Mouse (Mus musculus): ENCODE results near the gene Snap29.

The Snap29 gene

DNA sequence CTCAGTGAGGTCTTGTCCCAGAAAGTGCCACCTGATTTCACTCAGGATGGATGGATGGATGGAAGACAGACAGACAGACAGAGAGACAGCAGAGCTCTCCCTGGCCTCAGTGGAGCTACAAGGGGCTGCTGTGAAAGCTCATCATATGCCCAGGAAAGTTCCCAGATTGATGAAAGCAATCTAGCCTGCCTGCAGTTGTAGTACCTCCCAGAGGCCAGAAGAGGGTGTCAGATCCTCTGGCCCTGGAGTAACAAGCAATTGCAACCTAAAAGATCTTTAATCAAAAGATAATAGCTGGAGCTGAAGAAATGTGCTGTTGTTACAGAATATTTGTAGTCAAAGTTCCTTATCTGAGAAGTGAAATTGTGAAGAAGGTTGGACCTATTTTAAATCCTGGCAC is 68.3 kb downstream of the Snap29 start:
- DNase-seq (ENCODE audit: low spot score in 2 of 2): peak in 1 of 2 experiments; percentile 14

DNA sequence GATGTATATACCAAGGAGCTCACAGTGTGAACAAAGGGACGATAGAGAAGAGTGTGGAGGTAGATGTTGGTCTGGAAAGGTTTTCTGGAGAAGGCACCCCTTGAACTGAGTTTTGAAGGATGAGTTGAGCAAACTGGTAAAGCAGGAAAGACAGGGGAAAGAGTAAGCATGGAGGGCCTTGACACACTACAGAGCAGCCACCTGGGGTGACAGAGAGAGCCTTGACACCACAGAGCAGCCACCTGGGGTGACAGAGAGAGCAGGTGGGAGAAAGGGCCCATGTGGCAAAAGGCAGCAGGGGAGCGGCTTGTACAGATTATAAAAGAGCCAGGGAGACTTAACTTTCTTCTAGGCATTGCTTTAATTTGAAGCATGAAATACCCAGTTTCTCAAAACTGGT is 69.0 kb downstream of the Snap29 start:
- no peak for DNase-seq (ENCODE audit: low spot score in 2 of 2)

DNA sequence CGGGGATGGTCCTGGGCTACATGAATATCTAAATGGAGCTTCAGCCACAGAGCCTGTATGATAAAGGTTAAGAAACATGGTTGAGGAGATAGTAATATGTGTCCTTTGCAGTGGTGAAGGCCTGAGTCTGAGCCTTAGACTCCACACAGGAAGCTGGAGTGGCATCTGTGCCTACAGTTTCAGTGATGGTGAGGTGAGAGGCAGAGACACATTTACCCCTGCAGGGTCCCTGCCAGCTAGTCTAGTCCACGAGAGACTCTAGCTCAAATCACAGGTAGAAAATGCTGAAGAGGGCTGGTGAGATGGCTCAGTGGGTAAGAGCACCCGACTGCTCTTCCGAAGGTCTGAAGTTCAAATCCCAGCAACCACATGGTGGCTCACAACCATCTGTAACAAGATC is 69.5 kb downstream of the Snap29 start:
- no peak for DNase-seq (ENCODE audit: low spot score in 2 of 2)

DNA sequence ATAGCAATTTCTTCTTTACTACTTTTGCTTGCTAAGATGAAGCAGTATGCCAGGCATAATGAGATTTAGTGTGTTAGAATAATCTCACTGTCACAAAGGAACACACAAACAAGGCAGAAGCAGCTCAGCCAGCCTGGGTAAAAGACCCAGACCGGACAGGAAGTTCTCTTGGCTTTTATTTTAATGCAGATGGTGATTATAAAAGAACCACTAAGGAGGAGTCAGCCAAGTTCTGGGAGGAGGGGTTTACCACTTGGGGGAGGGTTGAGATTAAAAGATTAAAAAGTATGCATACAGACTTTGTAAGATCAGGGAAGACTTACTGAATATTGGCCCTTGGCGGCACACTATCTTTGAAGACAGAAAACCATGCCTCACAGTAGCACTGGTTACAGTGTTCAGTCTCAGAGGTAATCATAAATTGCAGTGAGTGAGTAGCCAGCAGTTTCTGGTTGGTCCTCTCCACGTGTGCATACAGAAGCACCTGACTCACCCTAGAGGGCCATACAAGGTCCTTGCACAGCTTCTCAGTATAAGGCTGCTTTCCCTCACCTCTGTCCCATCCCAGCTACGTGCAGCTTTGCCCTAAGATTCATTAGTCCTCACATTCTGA is 72.7 kb downstream of the Snap29 start:
- DNase-seq (ENCODE audit: low spot score in 2 of 2): no peak

Data from urinary bladder, postnatal 36 days (tissue).